Mouse (Mus musculus): ENCODE results near the gene Camsap1. TPM values are rescaled to one million over a fixed set of nuclear protein-coding genes. Genes with fewer than 3 reads are reported as not detected.

Gene Camsap1
- polyA plus RNA-seq, 1 experiment from 2014 or later, result 20.5 TPM

- WGBS, result 84% methylated on average over 2 of the region's 2 CpGs
- H3K27ac ChIP-seq (replicated peaks; ENCODE audit: low read depth, low read length), result no peak overlapping the region
- H3K36me3 ChIP-seq (replicated peaks; ENCODE audit: control insufficient read depth, insufficient read depth, low read depth, low read length), result no peaks in the 10 kb centered on the region
- DNase-seq (ENCODE audit: low spot score) (no peak), ATAC-seq (replicated peaks; ENCODE audit: insufficient number of reproducible peaks, low FRiP score, low TSS enrichment, low read depth) (no peak)
- peaks cover 18% of the 10 kb centered on the region for H3K27me3 ChIP-seq (ENCODE audit: control insufficient read depth, insufficient read depth, low read length)
- no peak overlapping the region for H3K4me2 ChIP-seq (ENCODE audit: low read depth, low read length)
- no peak overlapping the region for H3K4me3 ChIP-seq (ENCODE audit: low read depth, low read length)
- no peak overlapping the region for H3K9ac ChIP-seq (replicated peaks; ENCODE audit: low read length)
- no peaks in the 10 kb centered on the region for H3K4me1 ChIP-seq (ENCODE audit: control insufficient read depth, insufficient read depth, low read length)
- H3K9me3 ChIP-seq (replicated peaks; ENCODE audit: control insufficient read depth, low read length), result no peaks in the 10 kb centered on the region
Measured at GRCm38 (mm10) chr2:25878516-25878915, 104.6 kb downstream of the Camsap1 start.

GRCm38 (mm10) chr2:25877736-25878268, 105.3 kb downstream of the Camsap1 start:
- H3K4me3 ChIP-seq (ENCODE audit: low read depth, low read length), result peak overlapping the region; percentile 33
- ATAC-seq (replicated peaks; ENCODE audit: insufficient number of reproducible peaks, low FRiP score, low TSS enrichment, low read depth) (no peak), DNase-seq (ENCODE audit: low spot score) (no peak)
- no peak overlapping the region for H3K27ac ChIP-seq (replicated peaks; ENCODE audit: low read depth, low read length)
- H3K4me1 ChIP-seq (ENCODE audit: control insufficient read depth, insufficient read depth, low read length), result no peaks in the 10 kb centered on the region
- H3K9ac ChIP-seq (replicated peaks; ENCODE audit: low read length), result peak overlapping the region; percentile 50
- no peaks in the 10 kb centered on the region for H3K9me3 ChIP-seq (replicated peaks; ENCODE audit: control insufficient read depth, low read length)
- no peaks in the 10 kb centered on the region for H3K36me3 ChIP-seq (replicated peaks; ENCODE audit: control insufficient read depth, insufficient read depth, low read depth, low read length)
- H3K4me2 ChIP-seq (ENCODE audit: low read depth, low read length), result peak overlapping the region; percentile 70
- peaks cover 18% of the 10 kb centered on the region for H3K27me3 ChIP-seq (ENCODE audit: control insufficient read depth, insufficient read depth, low read length)
- 5% methylated on average over 40 of the region's 49 CpGs for WGBS

- H3K9ac ChIP-seq (replicated peaks; ENCODE audit: low read length), result no peak overlapping the region; the same call in 1 of the 2 replicates
- DNase-seq (ENCODE audit: low spot score) (no peak), ATAC-seq (replicated peaks; ENCODE audit: insufficient number of reproducible peaks, low FRiP score, low TSS enrichment, low read depth) (no peak)
- H3K36me3 ChIP-seq (replicated peaks; ENCODE audit: control insufficient read depth, insufficient read depth, low read depth, low read length), result no peaks in the 10 kb centered on the region
- peak overlapping the region; percentile 70 for H3K4me2 ChIP-seq (ENCODE audit: low read depth, low read length)
- peak overlapping the region; percentile 33 for H3K4me3 ChIP-seq (ENCODE audit: low read depth, low read length)
- no peak overlapping the region for H3K27ac ChIP-seq (replicated peaks; ENCODE audit: low read depth, low read length)
- WGBS, result 26% methylated on average over 7 of the region's 7 CpGs
- no peaks in the 10 kb centered on the region for H3K9me3 ChIP-seq (replicated peaks; ENCODE audit: control insufficient read depth, low read length)
- peaks cover 18% of the 10 kb centered on the region for H3K27me3 ChIP-seq (ENCODE audit: control insufficient read depth, insufficient read depth, low read length)
- no peaks in the 10 kb centered on the region for H3K4me1 ChIP-seq (ENCODE audit: control insufficient read depth, insufficient read depth, low read length)
Measured at GRCm38 (mm10) chr2:25877250-25877735, 105.8 kb downstream of the Camsap1 start.

Other genes with a start within 250 kb of the Camsap1 start
- gene Obp2b, start 246.3 kb downstream of the Camsap1 start, polyA plus RNA-seq (2014; fragmentation: Nextera tagmentation; extraction: Ambion mirVana), result not detected in 2 replicates
- not detected in 2 replicates for gene Lcn3, start 217.7 kb downstream of the Camsap1 start, polyA plus RNA-seq (2014; fragmentation: Nextera tagmentation; extraction: Ambion mirVana)
- gene Lcn11, start 206.3 kb downstream of the Camsap1 start, polyA plus RNA-seq (2014; fragmentation: Nextera tagmentation; extraction: Ambion mirVana), result not detected in 2 replicates
- not detected in 2 replicates for gene Gm13539, start 201.0 kb downstream of the Camsap1 start, polyA plus RNA-seq (2014; fragmentation: Nextera tagmentation; extraction: Ambion mirVana)
- gene Glt6d1, start 167.4 kb downstream of the Camsap1 start, polyA plus RNA-seq (2014; fragmentation: Nextera tagmentation; extraction: Ambion mirVana), result not detected in 2 replicates
- gene Lcn9, start 160.1 kb downstream of the Camsap1 start, polyA plus RNA-seq (2014; fragmentation: Nextera tagmentation; extraction: Ambion mirVana), result not detected in 2 replicates
- not detected in 2 replicates for gene Sohlh1, start 136.0 kb downstream of the Camsap1 start, polyA plus RNA-seq (2014; fragmentation: Nextera tagmentation; extraction: Ambion mirVana)
- 0.10 and 0.28 TPM in 2 replicates for gene Kcnt1, start 119.5 kb downstream of the Camsap1 start, polyA plus RNA-seq (2014; fragmentation: Nextera tagmentation; extraction: Ambion mirVana)
- gene Ubac1, start 38.5 kb upstream of the Camsap1 start, polyA plus RNA-seq (2014; fragmentation: Nextera tagmentation; extraction: Ambion mirVana), result 113 and 120 TPM in 2 replicates
- 2.7 and 3.6 TPM in 2 replicates for gene Nacc2, start 139.9 kb upstream of the Camsap1 start, polyA plus RNA-seq (2014; fragmentation: Nextera tagmentation; extraction: Ambion mirVana)
- gene Lhx3, start 225.0 kb upstream of the Camsap1 start, polyA plus RNA-seq (2014; fragmentation: Nextera tagmentation; extraction: Ambion mirVana), result 1.3 and 3.3 TPM in 2 replicates

Data from embryonic facial prominence, embryonic 11.5 days (tissue).